ENCODE assay signal across 24 mouse cellular contexts in genomic region chr11:15839271-15839670, GRCm38 (mm10).
"Had no signal": no experiment of that assay in that cellular context is flagged by ENCODE, and none has a peak within 500 bp of the region (broad histone marks: within the 10 kb centered on the region; RNA-seq: fewer than 3 reads in every experiment).

No protein-coding gene starts in this region.

- H3K27me3 ChIP-seq: heart, embryonic 12.5 days; hindbrain, embryonic 12.5 days; intestine, embryonic 15.5 days; limb, embryonic 12.5 days had no signal

- H3K9ac ChIP-seq: heart, embryonic 12.5 days; hindbrain, embryonic 12.5 days; hindbrain, embryonic 14.5 days; intestine, embryonic 15.5 days; limb, embryonic 12.5 days had no signal

- H3K4me3 ChIP-seq: gastrocnemius, adult 2 months; heart, embryonic 10.5 days; heart, embryonic 12.5 days; hindbrain, embryonic 10.5 days; hindbrain, embryonic 12.5 days; intestine, embryonic 15.5 days; layer of hippocampus, adult 2 months; left cerebral cortex, adult 2 months; limb, embryonic 10.5 days; limb, embryonic 12.5 days had no signal

- DNase-seq: gastrocnemius, adult 2 months; gastrocnemius, postnatal 10 days; gastrocnemius, postnatal 25 days; heart, adult 18-20 months; heart, postnatal 10 days; heart, postnatal 4 days; kidney, adult 18-20 months; kidney, adult 8-10 months; kidney, postnatal 10 days; kidney, postnatal 25 days; kidney, postnatal 4 days had no signal

- H3K27ac ChIP-seq: gastrocnemius, adult 2 months; heart, embryonic 10.5 days; hindbrain, embryonic 10.5 days; hindbrain, embryonic 12.5 days; hindbrain, embryonic 14.5 days; intestine, embryonic 15.5 days; layer of hippocampus, adult 2 months; left cerebral cortex, adult 2 months; limb, embryonic 10.5 days; limb, embryonic 12.5 days had no signal

- H3K36me3 ChIP-seq: heart, embryonic 10.5 days; heart, embryonic 12.5 days; hindbrain, embryonic 10.5 days; hindbrain, embryonic 12.5 days; intestine, embryonic 15.5 days; limb, embryonic 10.5 days; limb, embryonic 12.5 days had no signal

- H3K4me1 ChIP-seq: heart, embryonic 10.5 days; heart, embryonic 12.5 days; hindbrain, embryonic 10.5 days; hindbrain, embryonic 12.5 days; intestine, embryonic 15.5 days; limb, embryonic 10.5 days; limb, embryonic 12.5 days had no signal

- ATAC-seq: hindbrain, embryonic 16.5 days; inflammation-experienced regulatory T-cells, adult 6 months; intestine, embryonic 15.5 days; intestine, postnatal 0 days had no signal

- H3K9me3 ChIP-seq: heart, embryonic 10.5 days; heart, embryonic 12.5 days; hindbrain, embryonic 10.5 days; hindbrain, embryonic 12.5 days; intestine, embryonic 15.5 days; limb, embryonic 10.5 days; limb, embryonic 12.5 days had no signal

- H3K4me2 ChIP-seq: heart, embryonic 12.5 days; hindbrain, embryonic 12.5 days; hindbrain, embryonic 14.5 days; intestine, embryonic 15.5 days; limb, embryonic 12.5 days had no signal
